Mouse (Mus musculus) E14TG2a.4 (cell line): Measurements from ENCODE around the gene St8sia1.
"Not testable (repeated sequence)": the region's sequence is repeated elsewhere in the genome, so short reads cannot be mapped to it uniquely, and the experiment has no call there.

Experiments used
- CTCF ChIP-seq: conservative IDR thresholded peaks from 2 replicates; pipeline ENCODE4 v1.5.1; 2014; ENCODE audit warnings: low read length
- NANOG ChIP-seq: IDR thresholded peaks from 2 replicates; pipeline ENCODE4 v1.6.1; 2014; ENCODE audit warnings: borderline replicate concordance, low read length, mixed read lengths

GRCm38 (mm10) chr6:142985561-142986238 is 21.4 kb upstream of the St8sia1 start:
- TF ChIP-seq CTCF, NANOG: not testable (repeated sequence)
